Mouse (Mus musculus): ENCODE results near the gene Osm.

The Osm gene

DNA sequence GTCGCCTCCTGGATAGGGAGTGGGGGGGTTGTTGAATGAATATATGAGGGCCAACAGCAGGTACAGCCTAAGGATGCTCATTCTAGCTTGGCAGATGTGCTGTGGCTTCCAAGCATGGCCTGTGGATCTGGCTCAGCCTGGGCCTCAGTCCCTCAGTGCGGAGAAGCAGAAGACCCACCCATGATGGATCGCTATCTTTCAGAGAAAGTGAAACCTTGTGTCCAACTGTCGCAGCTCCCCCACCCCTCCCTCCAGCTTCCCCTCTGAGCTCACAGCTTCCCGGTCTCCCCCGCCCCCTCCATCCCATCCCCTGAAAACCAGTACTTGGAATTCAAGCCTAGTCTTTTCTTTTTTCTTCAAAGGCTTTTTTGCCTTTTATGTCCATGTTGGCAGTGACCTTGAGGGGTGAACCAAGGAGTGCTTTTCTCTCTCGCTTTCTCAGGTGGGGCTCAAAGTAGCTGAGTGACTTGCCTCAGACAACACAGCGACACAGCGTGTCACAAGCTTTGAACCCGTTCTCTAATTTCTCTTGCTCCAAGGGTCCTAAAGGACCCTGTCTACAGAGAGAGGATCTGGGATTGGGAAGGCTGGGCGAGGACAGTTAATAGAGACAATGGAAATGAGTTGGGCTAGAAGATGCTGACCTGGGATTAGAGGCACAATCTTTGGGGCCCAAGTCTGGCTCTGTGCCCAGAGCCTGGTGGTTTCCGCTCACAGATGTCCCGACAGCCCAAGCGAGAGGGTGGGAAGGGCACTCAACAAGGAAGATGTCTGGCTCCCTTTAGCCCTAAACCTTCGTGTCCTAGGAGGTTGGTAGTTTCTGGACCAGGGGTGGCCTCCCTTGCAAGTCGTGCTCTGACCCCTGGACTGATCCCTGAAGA lies at the start of gene Osm:
Gene Osm, plus strand, starts transcription at position 756 of the 881 bp plus-strand sequence.
- DNase-seq, result peak; percentile 96

DNA sequence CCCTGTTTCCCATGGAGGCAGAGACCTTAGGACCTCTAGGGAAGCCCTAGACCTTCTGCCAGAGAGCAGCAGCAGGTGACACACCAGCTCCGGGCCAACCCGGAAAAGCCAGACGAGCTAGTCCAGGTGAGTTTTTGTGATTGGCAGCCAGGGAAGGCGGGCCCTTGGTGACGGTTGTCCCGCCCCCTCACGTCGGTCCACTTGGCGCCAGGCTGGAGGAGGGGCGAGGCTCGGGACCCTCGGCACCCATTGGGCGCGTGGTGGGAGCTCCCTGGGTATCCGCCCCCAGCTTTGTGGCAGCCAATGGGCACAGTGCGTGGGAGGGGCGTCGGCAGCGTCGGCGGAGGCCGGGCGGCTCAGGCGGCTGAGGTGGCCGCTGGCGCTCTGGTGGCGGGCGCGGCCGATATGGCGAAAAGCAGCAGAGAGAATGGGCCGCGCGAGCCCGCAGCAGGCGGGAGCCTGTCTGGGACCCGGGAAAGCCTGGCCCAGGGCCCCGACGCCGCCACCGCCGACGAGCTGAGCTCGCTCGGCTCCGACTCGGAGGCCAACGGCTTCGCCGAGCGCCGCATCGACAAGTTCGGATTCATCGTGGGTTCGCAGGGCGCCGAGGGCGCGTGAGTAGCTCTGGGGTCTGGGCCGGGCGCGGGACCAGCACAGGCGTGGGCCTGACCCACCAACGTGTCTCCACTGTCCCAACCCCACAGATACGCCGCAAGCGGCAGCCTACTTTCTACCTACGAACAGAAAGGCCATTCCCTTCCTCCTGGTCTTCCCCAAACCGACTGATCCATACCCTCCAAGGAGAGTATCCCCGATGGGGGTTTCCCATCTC lies 49.5 kb upstream of the Osm start, which contains the start of gene Tbc1d10a:
Gene Tbc1d10a, plus strand, starts transcription at position 304 of the 832 bp plus-strand sequence.
- peak; percentile 100 for DNase-seq

DNA sequence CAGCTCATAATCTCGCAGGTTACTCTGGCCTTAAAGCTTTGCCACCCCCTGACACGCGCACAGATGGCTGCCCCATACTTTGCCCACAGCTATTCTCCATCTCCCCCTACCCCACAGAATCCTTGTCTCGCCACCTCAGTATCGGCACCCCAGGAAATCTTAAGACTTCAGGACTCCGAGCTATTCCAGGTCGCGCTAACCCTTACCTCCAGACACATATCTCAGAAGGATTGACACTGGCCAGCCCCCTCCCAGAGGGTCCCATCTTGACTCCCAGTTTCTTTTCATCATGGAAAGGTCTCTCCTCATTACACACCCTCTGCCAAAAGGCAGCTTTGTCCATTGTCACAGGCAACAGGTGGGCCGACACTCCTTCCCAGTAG lies 48.9 kb upstream of the Osm start:
- DNase-seq, result no peak

DNA sequence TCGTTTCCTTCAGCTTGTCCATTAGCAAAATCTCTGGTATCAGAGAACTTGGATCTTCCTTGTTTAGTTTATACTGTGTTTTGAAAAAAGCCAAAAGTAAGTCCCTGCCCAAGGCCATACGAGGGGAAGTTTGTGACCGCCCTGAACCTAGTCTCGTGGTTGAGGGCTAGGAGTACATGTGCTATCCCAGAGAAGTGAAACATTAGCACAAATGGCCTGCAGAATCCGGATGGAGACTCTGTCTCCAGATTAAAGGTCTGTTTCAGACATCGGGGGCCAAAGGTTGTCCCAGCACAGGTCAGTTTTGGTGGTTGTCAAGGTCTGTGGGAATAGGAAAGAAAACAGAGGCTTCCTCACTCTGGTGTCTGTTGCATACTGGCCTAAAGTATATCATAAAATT lies 47.0 kb upstream of the Osm start:
- DNase-seq, result peak; percentile 97

- DNase-seq, result peak; percentile 98
These were observed 45.5 kb upstream of the Osm start for GRCm38 (mm10) chr11:4190677-4191076.

- DNase-seq, result no peak
These were observed 43.5 kb upstream of the Osm start for GRCm38 (mm10) chr11:4192757-4193156.

GRCm38 (mm10) chr11:4193420-4193819 lies 42.8 kb upstream of the Osm start:
- DNase-seq, result no peak

DNA sequence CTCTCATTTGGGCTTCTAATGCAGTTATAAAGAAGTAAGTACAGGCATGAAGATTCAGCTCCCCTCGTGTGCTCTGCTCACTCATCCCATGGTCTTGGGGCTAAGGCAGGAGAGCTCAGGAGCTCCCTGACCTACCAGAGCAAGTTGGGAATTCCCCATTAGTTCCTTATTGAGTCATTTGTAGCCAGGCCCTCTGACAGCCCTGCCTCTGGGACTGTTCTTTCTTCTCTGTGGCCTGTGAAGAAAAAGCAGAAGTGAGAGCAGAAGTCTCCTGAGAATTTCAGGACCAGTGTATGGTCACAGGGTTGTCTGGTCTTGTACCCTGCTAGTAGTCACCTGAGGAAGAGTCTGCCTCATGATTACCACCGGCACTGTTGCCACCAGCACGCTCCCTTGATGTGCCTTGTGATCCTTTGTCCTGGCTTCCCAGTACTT lies 40.6 kb upstream of the Osm start:
- DNase-seq, result peak; percentile 96

DNA sequence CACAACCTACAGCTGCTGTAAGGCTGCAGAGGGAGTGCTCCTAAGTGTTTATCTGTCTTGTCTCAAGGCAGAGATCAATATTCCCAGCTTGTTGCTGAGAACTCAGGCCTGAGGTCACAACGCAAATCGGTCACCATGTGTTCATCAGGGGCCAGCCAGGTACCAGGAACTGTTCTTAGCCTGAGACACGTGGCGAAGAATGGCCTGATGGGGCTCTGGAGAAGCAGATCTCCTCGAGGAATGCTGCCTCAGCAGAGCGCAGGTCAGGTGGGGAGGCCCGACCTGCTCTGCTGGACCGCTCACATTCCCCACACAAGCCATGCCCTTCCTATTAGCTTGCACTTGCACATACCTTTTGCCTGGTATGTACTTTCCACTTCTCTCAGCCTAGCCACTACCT lies 39.6 kb upstream of the Osm start:
- peak; percentile 85 for DNase-seq

GRCm38 (mm10) chr11:4197691-4198090 lies 38.5 kb upstream of the Osm start:
- peak; percentile 96 for DNase-seq

- DNase-seq, result peak; percentile 95
These were observed 34.1 kb upstream of the Osm start for GRCm38 (mm10) chr11:4201981-4202700.

- DNase-seq, result peak; percentile 87
These were observed 33.1 kb upstream of the Osm start for GRCm38 (mm10) chr11:4202995-4203704.

GRCm38 (mm10) chr11:4203705-4204074 lies 32.5 kb upstream of the Osm start:
- DNase-seq, result peak; percentile 99

- DNase-seq, result peak; percentile 87
These were observed 31.0 kb upstream of the Osm start for GRCm38 (mm10) chr11:4205097-4205655.

DNA sequence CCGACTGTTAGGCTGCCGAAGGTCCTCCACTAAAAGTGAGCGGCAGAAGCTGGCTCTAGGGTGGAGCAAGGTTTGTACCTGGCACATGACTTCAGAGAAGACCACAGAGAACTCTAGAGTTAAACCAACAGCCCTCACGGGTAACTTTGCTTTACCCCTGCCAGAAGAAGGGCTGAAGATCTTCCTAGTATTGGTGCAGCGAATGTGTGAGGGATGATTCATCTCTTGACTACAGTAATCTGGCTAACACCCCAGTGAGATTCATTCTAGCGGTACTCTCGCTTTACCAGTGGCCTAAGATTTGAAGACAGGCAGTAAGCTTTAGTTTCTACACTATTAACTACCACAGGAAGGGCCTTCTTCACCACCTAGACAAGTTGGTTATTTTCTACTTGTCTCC lies 30.3 kb upstream of the Osm start:
- no peak for DNase-seq

- DNase-seq, result peak; percentile 88
These were observed 29.7 kb upstream of the Osm start for GRCm38 (mm10) chr11:4206563-4206962.

GRCm38 (mm10) chr11:4207655-4208054 lies 28.6 kb upstream of the Osm start:
- DNase-seq, result peak; percentile 91

GRCm38 (mm10) chr11:4209556-4209955 lies 26.7 kb upstream of the Osm start:
- peak; percentile 86 for DNase-seq

DNA sequence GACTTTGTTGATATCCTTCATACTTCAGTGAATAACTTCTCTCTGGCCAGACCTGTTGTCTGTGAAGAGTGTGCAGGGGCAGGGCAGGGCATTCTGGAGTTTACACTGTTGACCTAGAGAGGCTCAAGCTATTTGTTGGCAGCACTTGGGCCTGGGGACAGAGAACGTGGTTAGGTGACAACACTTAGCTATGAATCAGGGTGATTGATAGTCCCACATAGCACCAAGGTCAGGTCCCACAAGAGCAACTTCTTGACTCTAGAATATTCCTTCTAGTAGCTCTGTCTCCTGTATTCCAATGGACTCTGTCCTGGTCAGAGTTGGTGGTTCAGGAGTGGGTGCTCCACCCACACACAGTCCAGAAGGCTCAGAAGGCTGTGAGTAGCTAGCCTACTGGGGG lies 25.4 kb upstream of the Osm start:
- peak; percentile 87 for DNase-seq

GRCm38 (mm10) chr11:4213107-4213506 lies 23.1 kb upstream of the Osm start:
- DNase-seq, result peak; percentile 88

DNA sequence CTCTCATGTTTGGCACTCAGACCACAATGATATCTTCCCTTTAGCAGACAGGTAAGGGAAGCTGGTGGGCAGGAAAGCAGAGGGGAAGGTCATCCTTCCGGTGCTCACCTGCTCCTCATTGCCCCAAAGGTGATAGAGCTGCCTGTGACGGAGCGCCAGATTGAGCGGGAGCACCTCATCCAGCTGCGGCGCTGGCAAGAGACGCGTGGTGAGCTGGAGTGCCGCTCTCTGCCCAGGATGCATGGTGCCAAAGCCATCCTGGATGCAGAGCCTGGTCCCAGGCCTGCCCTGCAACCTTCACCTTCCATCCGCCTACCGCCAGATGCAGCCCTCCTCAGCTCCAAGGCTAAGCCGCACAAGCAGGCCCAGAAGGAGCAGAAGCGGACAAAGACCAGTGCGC lies 21.6 kb upstream of the Osm start:
- peak; percentile 92 for DNase-seq

- peak; percentile 93 for DNase-seq
These were observed 21.2 kb upstream of the Osm start for GRCm38 (mm10) chr11:4215061-4215460.
